Mouse (Mus musculus) forebrain, embryonic 12.5 days (tissue): ENCODE measurements around the gene Zfp692. TPM values are rescaled to one million over a fixed set of nuclear protein-coding genes. Genes with fewer than 3 reads are reported as not detected.

Experiments
- ATAC-seq: fragments of 200-750 bp; cut with Nextera tagmentation; 2 replicates; pipeline ENCODE4 v1.8.0; 2017; ENCODE audit warnings: moderate TSS enrichment; ENCODE audit not compliant: low FRiP score
- H3K27ac ChIP-seq: fragments of 300-500 bp; sonication (generic); 2 replicates; pipeline ENCODE4 v1.5.1; 2016; ENCODE audit warnings: mild to moderate bottlenecking
- H3K27me3 ChIP-seq: fragments of 300-500 bp; sonication (generic); 2 replicates; pipeline ENCODE4 v1.6.1; 2016; ENCODE audit warnings: mild to moderate bottlenecking
- H3K36me3 ChIP-seq: fragments of 300-500 bp; sonication (generic); replicated peaks from 2 replicates; pipeline ENCODE4 v1.6.1; 2016; ENCODE audit warnings: mild to moderate bottlenecking
- H3K4me1 ChIP-seq: fragments of 300-500 bp; sonication (generic); 2 replicates; pipeline ENCODE4 v1.6.1; 2016
- H3K4me2 ChIP-seq: fragments of 300-500 bp; sonication (generic); 2 replicates; pipeline ENCODE4 v1.6.1; 2016; ENCODE audit warnings: mild to moderate bottlenecking, moderate library complexity
- H3K4me3 ChIP-seq: fragments of 300-500 bp; sonication (generic); replicated peaks from 2 replicates; pipeline ENCODE4 v1.5.1; 2016; ENCODE audit warnings: mild to moderate bottlenecking
- H3K9ac ChIP-seq: fragments of 300-500 bp; sonication (generic); 2 replicates; pipeline ENCODE4 v1.6.1; 2016; ENCODE audit warnings: mild to moderate bottlenecking
- H3K9me3 ChIP-seq: fragments of 300-500 bp; sonication (generic); 2 replicates; pipeline ENCODE4 v1.6.1; 2016
- WGBS: fragments of 180-500 bp; shearing (Covaris S2); methylation state at CpG from one replicate; pipeline ENCODE4 v1.1.7; 2016; 5-methylcytosine and 5-hydroxymethylcytosine counted together
- polyA plus RNA-seq: library from polyadenylated mRNA; unstranded; fragments of >200 nt; fragmentation: Nextera tagmentation; extraction: Ambion mirVana; gene quantifications from 2 replicates; pipeline ENCODE4 v1.2.1, GENCODE M21; 2016

Gene Zfp692
- 29.3 and 30.1 TPM in 2 replicates for polyA plus RNA-seq

- Histone ChIP-seq H3K27me3 (peaks cover 3% of the 10 kb centered on the region; the same call in 1 of the 2 replicates), H3K9me3 (no peaks in the 10 kb centered on the region), H3K4me2 (peak within 1 kb of the TSS; percentile 92), H3K4me1 (peaks cover 18% of the 10 kb centered on the region), H3K27ac (peak within 1 kb of the TSS; percentile 67), H3K4me3 (peak within 1 kb of the TSS; percentile 50), H3K36me3 (peaks cover 19% of the 10 kb centered on the region), H3K9ac (peak within 1 kb of the TSS; percentile 70)
- ATAC-seq, result peak; percentile 81
- under 1% methylated on average over 34 of the region's 34 CpGs for WGBS
These were observed at the start of gene Zfp692 for GRCm38 (mm10) chr11:58306860-58307308. TSS of gene Zfp692 (plus strand) at chr11:58307069.

GRCm38 (mm10) chr11:58257816-58258215 is 49.1 kb upstream of the Zfp692 start:
- H3K4me3 ChIP-seq, result no peak overlapping the region
- no peaks in the 10 kb centered on the region for H3K27me3 ChIP-seq
- no peaks in the 10 kb centered on the region for H3K4me1 ChIP-seq
- H3K9me3 ChIP-seq, result no peaks in the 10 kb centered on the region
- H3K27ac ChIP-seq, result no peak overlapping the region
- H3K9ac ChIP-seq, result no peak overlapping the region
- no peak for ATAC-seq
- H3K4me2 ChIP-seq, result no peak overlapping the region
- whole genome bisulfite sequencing, result 80% methylated on average over 5 of the region's 5 CpGs
- H3K36me3 ChIP-seq, result no peaks in the 10 kb centered on the region

- no peaks in the 10 kb centered on the region for H3K4me1 ChIP-seq
- H3K9ac ChIP-seq, result no peak overlapping the region
- WGBS, result 94% methylated on average over 4 of the region's 4 CpGs
- H3K27ac ChIP-seq, result no peak overlapping the region
- no peak for ATAC-seq
- H3K36me3 ChIP-seq, result no peaks in the 10 kb centered on the region
- no peaks in the 10 kb centered on the region for H3K9me3 ChIP-seq
- no peaks in the 10 kb centered on the region for H3K27me3 ChIP-seq
- no peak overlapping the region for H3K4me2 ChIP-seq
- H3K4me3 ChIP-seq, result no peak overlapping the region
These were observed 46.7 kb upstream of the Zfp692 start for GRCm38 (mm10) chr11:58260156-58260555.

- Histone ChIP-seq H3K9ac (no peak overlapping the region), H3K4me2 (no peak overlapping the region), H3K27ac (no peak overlapping the region), H3K4me3 (no peak overlapping the region), H3K36me3 (no peaks in the 10 kb centered on the region), H3K9me3 (no peaks in the 10 kb centered on the region), H3K4me1 (no peaks in the 10 kb centered on the region), H3K27me3 (no peaks in the 10 kb centered on the region)
- WGBS, result 86% methylated on average over 4 of the region's 4 CpGs
- no peak for ATAC-seq
These were observed 45.0 kb upstream of the Zfp692 start for GRCm38 (mm10) chr11:58261826-58262225.

- Histone ChIP-seq H3K4me3 (no peak overlapping the region), H3K9ac (no peak overlapping the region), H3K27me3 (no peaks in the 10 kb centered on the region), H3K9me3 (no peaks in the 10 kb centered on the region), H3K36me3 (no peaks in the 10 kb centered on the region), H3K4me1 (no peaks in the 10 kb centered on the region), H3K27ac (no peak overlapping the region), H3K4me2 (no peak overlapping the region)
- WGBS, result 94% methylated on average over 3 of the region's 3 CpGs
- ATAC-seq, result no peak
These were observed 44.5 kb upstream of the Zfp692 start for GRCm38 (mm10) chr11:58262336-58262735.

GRCm38 (mm10) chr11:58263516-58263915 is 43.4 kb upstream of the Zfp692 start:
- no peaks in the 10 kb centered on the region for H3K27me3 ChIP-seq
- no peak overlapping the region for H3K9ac ChIP-seq
- 78% methylated on average over 2 of the region's 2 CpGs for WGBS
- H3K27ac ChIP-seq, result no peak overlapping the region
- H3K9me3 ChIP-seq, result no peaks in the 10 kb centered on the region
- no peaks in the 10 kb centered on the region for H3K36me3 ChIP-seq
- H3K4me1 ChIP-seq, result no peaks in the 10 kb centered on the region
- H3K4me3 ChIP-seq, result no peak overlapping the region
- ATAC-seq, result no peak
- H3K4me2 ChIP-seq, result no peak overlapping the region

GRCm38 (mm10) chr11:58264546-58264945 is 42.3 kb upstream of the Zfp692 start:
- Histone ChIP-seq H3K27me3 (no peaks in the 10 kb centered on the region), H3K4me1 (no peaks in the 10 kb centered on the region), H3K9ac (no peak overlapping the region), H3K27ac (no peak overlapping the region), H3K4me2 (no peak overlapping the region), H3K36me3 (no peaks in the 10 kb centered on the region), H3K4me3 (no peak overlapping the region), H3K9me3 (no peaks in the 10 kb centered on the region)
- 86% methylated on average over 9 of the region's 9 CpGs for whole genome bisulfite sequencing
- ATAC-seq, result no peak

- Histone ChIP-seq H3K4me3 (no peak overlapping the region), H3K4me2 (no peak overlapping the region), H3K4me1 (no peaks in the 10 kb centered on the region), H3K9me3 (no peaks in the 10 kb centered on the region), H3K36me3 (no peaks in the 10 kb centered on the region), H3K9ac (no peak overlapping the region), H3K27ac (no peak overlapping the region), H3K27me3 (no peaks in the 10 kb centered on the region)
- 91% methylated on average over 3 of the region's 3 CpGs for WGBS
- ATAC-seq, result no peak
These were observed 38.6 kb upstream of the Zfp692 start for GRCm38 (mm10) chr11:58268285-58268684.

GRCm38 (mm10) chr11:58274572-58274971 is 32.3 kb upstream of the Zfp692 start, which contains the start of gene 4930438A08Rik:
TSS of gene 4930438A08Rik (plus strand) at chr11:58274799.
- ATAC-seq, result no peak
- H3K27ac ChIP-seq, result no peak within 1 kb of the TSS
- 0 out of 2 replicates have a peak, but pooled peaks cover 9% of the 10 kb centered on the region for H3K27me3 ChIP-seq
- H3K4me3 ChIP-seq, result no peak within 1 kb of the TSS
- H3K9me3 ChIP-seq, result no peaks in the 10 kb centered on the region
- no peaks in the 10 kb centered on the region for H3K4me1 ChIP-seq
- no peak within 1 kb of the TSS for H3K9ac ChIP-seq
- H3K36me3 ChIP-seq, result no peaks in the 10 kb centered on the region
- H3K4me2 ChIP-seq, result no peak within 1 kb of the TSS
- WGBS, result 62% methylated on average over 2 of the region's 2 CpGs

GRCm38 (mm10) chr11:58275756-58276155 is 31.1 kb upstream of the Zfp692 start:
- no peak for ATAC-seq
- Histone ChIP-seq H3K27me3 (0 out of 2 replicates have a peak, but pooled peaks cover 9% of the 10 kb centered on the region), H3K9ac (no peak overlapping the region), H3K36me3 (no peaks in the 10 kb centered on the region), H3K4me2 (no peak overlapping the region), H3K9me3 (no peaks in the 10 kb centered on the region), H3K27ac (no peak overlapping the region), H3K4me3 (no peak overlapping the region), H3K4me1 (no peaks in the 10 kb centered on the region)
- 78% methylated on average over 4 of the region's 4 CpGs for WGBS

GRCm38 (mm10) chr11:58281970-58282496 is 24.8 kb upstream of the Zfp692 start:
- no peak overlapping the region for H3K4me2 ChIP-seq
- no peak overlapping the region for H3K4me3 ChIP-seq
- 0 out of 2 replicates have a peak, but pooled peaks cover 6% of the 10 kb centered on the region for H3K27me3 ChIP-seq
- H3K9me3 ChIP-seq, result no peaks in the 10 kb centered on the region
- no peak for ATAC-seq
- no peak overlapping the region for H3K9ac ChIP-seq
- no peaks in the 10 kb centered on the region for H3K36me3 ChIP-seq
- H3K4me1 ChIP-seq, result no peaks in the 10 kb centered on the region
- WGBS, result 83% methylated on average over 13 of the region's 13 CpGs
- no peak overlapping the region for H3K27ac ChIP-seq

- H3K27me3 ChIP-seq, result 0 out of 2 replicates have a peak, but pooled peaks cover 6% of the 10 kb centered on the region
- no peak for ATAC-seq
- H3K36me3 ChIP-seq, result no peaks in the 10 kb centered on the region
- H3K9me3 ChIP-seq, result no peaks in the 10 kb centered on the region
- H3K4me1 ChIP-seq, result no peaks in the 10 kb centered on the region
- H3K4me3 ChIP-seq, result no peak overlapping the region
- 90% methylated on average over 5 of the region's 5 CpGs for WGBS
- H3K9ac ChIP-seq, result no peak overlapping the region
- no peak overlapping the region for H3K27ac ChIP-seq
- H3K4me2 ChIP-seq, result no peak overlapping the region
These were observed 24.4 kb upstream of the Zfp692 start for GRCm38 (mm10) chr11:58282518-58282917.

GRCm38 (mm10) chr11:58289992-58290682 is 16.7 kb upstream of the Zfp692 start:
- no peaks in the 10 kb centered on the region for H3K4me1 ChIP-seq
- H3K9me3 ChIP-seq, result no peaks in the 10 kb centered on the region
- H3K27me3 ChIP-seq, result 0 out of 2 replicates have a peak, but pooled peaks cover 2% of the 10 kb centered on the region
- H3K36me3 ChIP-seq, result no peaks in the 10 kb centered on the region
- ATAC-seq, result no peak
- H3K4me3 ChIP-seq, result no peak overlapping the region
- WGBS, result 79% methylated on average over 9 of the region's 9 CpGs
- H3K4me2 ChIP-seq, result no peak overlapping the region
- no peak overlapping the region for H3K9ac ChIP-seq
- no peak overlapping the region for H3K27ac ChIP-seq
